Mouse (Mus musculus): ENCODE measurements around the gene Rbm4b.

Rbm4b gene

DNA sequence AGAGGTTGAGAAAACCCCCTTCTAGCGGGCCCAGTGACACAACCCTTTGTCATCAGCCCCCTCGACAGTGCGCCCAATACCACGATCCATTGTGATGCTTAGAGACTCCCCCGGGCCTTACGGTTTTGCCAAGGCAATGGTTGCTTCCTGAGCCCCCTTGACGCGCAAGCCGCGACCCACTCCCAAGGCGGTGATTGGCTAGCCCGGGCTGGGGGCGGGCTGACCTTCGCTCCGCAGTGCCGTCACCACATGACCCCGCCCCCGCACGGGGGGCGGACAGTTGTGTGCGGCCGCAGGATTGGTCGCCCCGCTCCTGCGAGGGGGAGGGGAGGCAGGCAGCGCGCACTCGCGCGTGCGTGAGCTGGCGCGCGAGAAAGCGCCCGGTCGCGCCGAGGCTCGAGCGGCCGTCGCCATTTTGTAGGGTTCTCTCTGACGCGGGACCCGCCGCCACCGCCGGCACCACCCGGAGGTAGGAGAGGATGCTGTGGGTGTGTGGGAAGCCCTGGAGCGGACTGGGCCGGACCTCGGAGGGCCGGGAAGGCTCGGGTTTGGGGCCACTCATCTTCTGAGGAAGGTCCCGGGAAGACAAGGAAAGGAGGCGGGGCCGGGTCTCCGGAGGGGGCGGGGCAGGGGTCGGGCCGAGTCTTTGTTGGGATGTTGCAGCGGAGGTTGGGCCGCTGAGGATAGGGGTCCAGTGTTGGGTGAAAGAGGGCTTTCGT, at the start of gene Rbm4b:
Gene Rbm4b, plus strand, starts transcription at position 305 of the 719 bp plus-strand sequence.
- peak; percentile 97 for DNase-seq

DNA sequence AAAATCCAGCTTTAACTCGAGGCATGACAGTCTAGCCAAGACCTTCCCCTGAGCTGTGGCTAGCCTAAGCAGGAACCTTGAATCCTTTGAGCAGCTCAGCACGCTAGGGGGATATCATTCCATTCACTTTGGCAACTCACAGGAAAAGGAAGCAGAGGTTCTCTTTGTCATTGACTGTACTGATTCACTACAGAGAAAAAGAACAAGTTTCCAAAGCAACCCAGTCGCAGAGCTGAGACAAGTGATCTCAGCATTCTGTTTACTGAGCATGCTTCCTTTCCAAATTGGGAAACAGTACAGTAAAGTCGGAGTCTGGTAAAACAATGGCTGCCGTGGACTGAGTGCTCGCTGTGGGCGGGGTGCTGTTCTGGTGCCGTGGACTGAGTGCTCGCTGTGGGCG, 47.5 kb upstream of the Rbm4b start:
- no peak for DNase-seq

DNA sequence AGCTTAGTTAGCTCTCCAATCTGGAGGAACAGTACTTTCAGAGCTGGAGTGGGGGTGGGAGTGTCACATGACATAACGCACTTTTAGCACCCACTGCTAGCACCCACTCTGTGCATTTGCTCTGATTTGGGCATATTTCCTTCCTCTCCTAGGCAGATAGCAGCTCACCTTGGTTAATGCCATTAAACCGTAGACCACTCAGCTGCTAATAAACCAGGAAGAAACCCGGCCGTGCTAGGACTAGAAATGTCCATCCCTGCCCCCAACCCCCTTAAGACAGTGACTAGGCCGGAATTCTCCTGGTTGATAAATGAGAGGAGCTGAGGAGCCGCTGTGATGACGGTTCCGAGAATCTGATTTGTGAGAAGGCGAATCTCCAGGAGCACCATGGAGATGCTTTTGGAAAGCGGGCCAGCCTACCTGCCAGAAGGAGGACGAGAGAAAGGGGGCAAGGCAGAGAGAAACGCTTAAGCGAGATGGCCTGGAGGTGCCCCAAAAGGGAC, 45.1 kb upstream of the Rbm4b start, which contains the start of gene Sptbn2:
Gene Sptbn2, plus strand, starts transcription at position 70 of the 503 bp plus-strand sequence.
- no peak for DNase-seq

DNA sequence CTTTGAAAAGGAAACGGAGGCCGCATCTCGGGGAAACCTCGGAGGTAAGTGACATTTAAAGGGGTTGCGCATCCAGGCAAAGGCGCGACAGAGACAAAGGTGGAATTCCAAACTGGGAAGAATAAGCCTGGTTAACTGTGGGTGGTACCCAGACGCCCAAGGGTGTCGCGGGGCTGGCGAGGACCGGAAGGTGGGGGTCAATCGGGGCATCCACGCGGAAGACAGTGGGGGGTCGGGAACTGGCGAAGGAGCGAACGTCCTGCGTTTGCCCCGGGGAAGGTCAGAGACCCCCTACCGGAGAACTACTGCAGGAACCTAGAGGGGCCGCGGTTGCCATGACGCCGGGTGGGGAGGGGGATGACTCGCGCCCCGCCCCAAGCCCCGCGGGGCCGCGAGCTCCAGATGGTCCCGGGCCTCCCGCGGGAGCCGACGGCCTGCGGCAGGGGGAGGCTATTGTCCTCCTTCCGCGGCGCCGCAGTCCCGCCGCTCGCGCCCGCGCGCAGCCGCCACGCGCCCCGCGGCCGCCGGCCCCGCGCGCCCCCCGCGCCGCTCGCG, 44.6 kb upstream of the Rbm4b start:
- DNase-seq, result no peak

DNA sequence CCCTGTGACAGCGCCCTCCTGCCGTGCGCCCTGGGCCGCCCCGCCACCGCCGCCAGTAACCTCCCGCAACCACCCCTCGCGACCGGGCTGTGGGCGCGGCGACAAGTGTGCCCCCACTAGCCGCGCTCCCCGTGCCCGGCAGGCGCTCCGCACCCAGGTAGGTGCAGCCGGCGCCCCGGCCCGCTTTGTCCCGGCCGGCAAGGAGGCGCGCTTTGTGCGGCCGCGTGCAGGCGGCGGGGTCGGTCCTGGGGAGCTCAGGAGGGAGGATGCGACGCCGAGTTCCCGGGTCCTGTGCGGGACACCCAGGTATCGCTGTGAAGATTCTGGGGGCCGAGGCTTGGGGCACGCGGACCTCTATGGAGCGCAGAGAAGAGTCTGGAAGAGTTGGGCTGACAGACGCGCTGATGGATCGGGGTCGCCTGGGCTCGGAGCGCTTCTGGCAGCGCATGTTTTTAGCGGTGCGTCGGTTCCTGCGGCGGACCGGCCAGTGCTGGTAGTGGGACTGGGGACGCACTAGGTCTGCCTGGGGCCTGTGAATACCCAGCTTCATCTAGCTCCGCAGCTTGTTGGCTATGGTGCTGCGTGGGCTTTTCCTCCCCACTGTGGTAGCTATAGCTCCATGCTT, 44.0 kb upstream of the Rbm4b start:
- DNase-seq, result no peak

DNA sequence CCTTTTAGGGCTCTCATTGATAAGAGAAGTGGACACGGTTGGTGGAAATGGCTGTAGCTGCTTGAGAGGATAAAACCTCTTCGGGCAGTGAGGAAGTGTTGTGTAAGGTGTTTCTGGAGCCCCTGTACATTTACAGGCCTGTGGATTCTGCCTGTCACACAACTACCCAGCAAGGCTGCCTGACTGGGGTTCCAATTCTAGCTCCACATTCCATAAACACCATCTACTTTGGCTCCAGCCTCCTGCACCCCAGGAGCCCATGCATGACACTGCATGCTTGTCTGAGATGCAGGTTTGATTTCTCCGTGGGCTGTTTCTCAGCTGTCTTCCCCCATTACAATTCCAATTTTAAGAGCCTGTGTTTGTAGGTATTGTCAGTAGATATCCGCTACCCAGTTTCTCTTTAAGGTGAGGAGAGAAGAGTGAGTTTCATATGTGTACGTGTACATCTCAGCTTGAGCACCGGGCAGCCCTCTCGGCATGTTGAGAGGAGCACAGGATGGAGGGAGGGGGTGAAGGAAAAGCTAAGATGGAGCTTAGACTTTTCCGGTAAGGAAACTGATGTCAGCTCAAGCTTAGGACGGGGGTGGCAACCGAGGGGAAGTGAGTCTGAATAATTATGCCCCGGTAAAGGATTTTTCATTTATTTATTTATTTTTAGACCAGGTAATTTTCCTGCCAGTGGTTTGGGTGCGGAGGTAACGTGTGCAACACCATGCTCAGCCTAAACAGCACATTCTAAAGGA, 43.3 kb upstream of the Rbm4b start:
- DNase-seq, result no peak

DNA sequence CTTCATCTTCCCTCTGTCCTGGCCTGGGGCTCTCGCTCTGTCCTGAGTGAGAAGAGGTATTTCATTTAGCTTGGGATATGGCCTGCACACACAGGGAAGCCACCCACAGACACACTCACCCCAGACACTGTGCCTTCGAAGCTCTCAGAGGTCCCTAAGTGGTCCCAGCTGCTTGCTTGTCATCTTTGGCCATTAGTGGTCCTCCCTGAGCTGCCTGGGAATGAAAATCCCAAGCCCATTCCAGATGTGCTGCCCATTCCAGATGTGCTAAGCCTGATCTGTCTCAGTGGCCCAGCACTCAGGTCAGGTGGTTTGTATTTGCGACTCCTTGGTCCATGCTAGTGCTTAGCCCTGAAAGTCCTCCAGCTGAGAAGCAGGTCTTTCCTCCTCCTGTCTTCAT, 42.4 kb upstream of the Rbm4b start:
- DNase-seq, result no peak

DNA sequence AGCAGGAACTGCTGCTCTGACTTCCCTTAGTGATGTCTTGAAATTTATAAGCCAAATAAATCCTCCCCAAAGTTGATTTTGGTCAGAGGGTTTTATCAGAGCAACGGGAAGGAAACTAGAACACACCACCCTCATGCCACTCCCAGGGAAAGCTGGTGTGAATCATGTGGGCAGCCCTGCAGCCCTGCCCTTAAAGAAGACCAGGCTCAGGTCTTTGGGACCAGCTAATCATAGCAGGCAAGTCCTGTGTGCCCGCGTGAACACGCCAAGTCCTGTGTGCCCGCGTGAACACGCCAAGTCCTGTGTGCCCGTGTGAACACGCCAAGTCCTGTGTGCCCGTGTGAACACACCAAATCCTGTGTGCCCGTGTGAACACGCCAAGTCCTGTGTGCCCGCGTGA, 39.5 kb upstream of the Rbm4b start:
- no peak for DNase-seq

DNA sequence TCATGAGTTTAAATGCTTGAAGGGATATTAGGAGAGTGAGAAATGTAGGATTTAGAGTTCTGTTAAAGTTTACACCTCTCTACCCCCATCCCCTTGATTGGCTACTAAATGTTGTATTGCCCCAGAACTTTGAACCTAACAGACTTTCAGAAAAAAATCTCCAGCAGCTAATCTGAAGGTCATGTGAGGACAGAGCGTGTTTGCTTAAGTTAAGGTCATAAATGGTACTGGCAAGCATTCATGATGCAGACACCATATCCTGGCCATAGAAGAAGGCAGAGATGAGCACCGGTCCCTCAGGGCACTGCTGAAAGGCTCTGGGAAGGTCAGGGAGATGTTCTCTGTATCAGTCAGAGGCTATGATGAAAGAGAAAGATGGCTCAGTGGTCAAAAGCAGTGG, 39.0 kb upstream of the Rbm4b start:
- DNase-seq, result no peak

DNA sequence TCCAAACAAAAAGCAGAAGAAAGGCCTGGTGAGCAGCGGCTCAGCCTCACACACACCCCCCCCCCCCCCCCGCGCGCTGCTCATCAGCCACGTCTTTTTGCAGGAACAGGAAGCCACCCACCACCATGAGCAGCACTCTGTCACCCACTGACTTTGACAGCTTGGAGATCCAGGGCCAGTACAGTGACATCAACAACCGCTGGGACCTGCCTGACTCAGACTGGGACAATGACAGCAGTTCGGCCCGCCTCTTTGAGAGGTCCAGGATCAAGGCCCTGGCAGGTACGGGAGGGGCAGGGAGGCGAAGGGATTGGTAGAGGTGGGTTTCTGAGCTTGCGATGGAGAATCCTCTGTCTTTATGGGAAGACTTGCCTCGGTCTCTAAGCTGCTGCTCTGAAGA, 37.6 kb upstream of the Rbm4b start:
- peak; percentile 29 for DNase-seq

DNA sequence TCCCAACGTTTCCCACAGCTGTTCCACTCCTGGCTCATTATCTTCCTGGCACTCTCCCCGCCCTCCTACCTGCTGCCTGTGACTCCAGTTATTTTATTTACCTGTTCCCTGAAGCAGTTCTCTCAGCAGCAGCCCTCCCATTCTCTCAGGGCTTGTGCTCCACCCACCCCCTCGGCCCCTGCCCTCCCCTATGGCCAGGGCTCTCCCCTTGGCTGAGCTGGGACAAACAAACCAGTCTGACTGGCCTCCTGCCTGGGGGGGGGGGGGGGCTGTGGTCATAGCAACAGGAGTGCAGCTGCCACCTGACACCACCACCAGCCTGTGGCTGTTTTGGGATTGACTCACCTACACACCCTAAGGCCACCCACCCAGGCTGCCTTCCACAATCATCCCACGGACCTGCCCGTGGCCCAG, 36.9 kb upstream of the Rbm4b start:
- peak; percentile 63 for DNase-seq

DNA sequence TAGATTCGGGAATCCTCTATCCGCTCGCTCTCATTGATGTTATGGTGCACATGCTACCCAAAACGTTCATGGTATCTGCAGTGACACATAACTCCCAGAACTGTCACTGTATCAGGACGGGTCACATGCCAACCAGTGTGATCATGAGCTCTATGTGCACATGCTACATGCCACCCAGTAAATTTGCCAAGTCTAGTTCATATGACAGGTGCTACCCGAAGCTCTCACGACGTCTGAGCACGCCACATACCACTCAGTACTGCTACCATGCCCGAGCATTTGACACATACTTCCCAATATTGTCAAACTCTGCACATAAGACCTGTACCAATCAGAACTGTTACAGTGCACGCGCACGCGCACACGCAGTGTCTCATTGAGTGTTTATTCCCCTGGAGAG, 36.2 kb upstream of the Rbm4b start:
- no peak for DNase-seq

DNA sequence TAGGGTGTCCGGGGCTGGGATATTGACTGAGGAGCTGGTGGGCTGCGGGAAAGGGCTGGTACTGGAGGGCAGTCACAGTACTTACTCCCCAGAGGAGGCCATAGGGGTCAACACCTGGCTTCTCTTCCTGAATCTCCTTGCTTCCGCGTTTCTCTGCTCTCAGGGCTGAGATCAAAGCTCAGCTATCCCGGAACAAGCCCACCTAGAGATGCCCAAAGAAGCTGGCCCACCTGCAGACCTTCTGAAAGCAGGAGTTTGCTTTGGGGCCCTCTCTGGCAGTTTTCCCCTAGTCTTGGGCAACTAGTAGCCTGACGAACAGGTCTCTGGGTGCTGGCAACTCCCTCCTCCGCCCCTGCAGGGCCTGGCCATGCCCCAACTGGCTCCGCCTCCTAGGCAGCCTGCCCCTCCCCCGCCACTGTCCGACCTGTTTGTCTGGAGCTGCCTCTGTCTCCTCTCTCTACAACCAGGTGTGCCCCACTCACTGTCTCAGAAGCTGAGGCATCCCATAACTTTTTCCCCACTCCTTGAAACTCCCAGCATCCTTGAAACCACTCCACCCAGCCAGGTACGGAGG, 35.5 kb upstream of the Rbm4b start:
- peak; percentile 71 for DNase-seq

DNA sequence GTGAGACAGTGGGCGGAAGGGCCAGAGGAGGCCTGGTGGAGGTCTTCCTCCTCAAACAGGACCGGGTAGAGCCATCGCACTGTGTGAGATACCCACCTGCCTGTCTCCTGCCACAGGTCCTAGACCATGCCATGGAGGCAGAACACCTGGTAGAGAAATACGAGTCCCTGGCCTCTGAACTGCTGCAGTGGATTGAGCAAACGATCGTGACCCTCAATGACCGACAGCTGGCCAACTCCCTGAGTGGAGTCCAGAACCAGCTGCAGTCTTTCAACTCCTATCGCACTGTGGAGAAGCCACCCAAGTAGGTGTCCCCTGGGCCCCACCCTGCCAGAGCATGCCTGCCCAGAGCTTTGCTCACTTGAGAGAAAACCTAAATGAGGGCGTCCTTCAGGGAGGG, 27.1 kb upstream of the Rbm4b start:
- no peak for DNase-seq

DNA sequence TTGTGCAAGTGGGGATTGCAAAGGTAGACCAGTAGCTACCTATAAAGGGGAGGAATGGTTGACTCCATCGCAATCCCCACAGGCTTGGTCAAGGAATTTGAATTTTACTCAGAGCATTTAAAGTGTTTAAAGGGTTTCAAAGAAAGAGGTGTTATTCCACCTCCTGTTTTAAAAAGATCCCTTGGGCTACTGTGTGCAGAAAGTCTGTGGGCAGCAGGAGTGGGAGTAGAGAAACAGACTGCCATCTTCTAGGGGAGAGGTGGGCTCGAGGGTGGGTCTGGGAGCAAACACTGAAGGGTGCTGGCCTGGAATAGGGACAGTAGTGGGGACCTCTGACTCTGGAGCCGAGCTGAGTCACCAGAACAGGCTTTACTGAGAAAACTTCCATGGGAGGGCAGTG, 23.2 kb upstream of the Rbm4b start:
- DNase-seq, result no peak

DNA sequence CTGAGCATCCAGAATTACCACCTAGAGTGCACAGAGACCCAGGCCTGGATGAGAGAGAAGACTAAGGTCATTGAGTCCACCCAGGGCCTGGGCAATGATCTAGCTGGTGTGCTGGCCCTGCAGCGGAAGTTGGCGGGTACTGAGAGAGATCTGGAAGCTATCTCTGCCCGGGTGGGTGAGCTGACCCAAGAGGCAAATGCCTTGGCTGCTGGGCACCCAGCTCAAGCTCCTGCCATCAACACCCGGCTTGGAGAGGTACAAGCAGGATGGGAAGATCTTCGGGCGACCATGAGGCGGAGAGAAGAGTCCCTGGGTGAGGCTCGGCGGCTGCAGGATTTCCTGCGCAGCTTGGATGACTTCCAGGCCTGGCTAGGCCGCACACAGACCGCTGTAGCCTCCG, 18.4 kb upstream of the Rbm4b start:
- no peak for DNase-seq

DNA sequence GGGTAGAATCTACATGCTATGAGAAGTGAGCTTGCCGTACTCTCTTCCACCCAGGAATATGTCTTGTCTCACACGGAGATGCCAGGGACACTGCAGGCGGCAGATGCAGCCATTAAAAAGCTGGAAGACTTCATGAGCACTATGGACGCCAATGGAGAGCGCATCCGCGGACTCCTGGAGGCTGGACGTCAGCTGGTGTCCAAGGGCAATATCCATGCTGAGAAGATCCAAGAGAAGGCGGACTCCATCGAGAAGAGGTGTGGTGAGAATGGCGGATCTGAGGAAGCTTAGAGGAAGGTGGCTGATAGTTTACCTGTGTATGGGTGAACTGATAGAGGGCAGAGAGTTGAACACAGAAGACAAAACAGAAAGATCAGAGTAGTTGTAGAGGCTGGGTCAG, 17.2 kb upstream of the Rbm4b start:
- DNase-seq, result no peak

DNA sequence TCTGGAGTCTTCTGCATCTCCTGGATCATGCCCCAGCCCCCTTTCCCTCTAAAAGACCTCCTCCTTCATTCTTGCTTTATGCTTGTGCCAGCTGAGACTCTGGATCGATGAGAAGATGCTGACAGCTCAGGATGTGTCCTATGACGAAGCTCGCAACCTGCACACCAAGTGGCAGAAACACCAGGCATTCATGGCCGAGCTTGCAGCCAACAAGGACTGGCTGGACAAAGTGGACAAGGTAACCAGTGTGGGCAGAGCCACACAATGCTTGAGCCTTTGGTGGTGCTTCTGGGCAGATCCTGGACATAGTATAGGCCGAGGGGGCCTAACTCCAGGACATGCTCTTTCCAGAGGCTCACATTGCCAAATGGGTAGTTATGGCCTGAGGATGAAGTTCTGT, 16.5 kb upstream of the Rbm4b start:
- DNase-seq, result no peak

DNA sequence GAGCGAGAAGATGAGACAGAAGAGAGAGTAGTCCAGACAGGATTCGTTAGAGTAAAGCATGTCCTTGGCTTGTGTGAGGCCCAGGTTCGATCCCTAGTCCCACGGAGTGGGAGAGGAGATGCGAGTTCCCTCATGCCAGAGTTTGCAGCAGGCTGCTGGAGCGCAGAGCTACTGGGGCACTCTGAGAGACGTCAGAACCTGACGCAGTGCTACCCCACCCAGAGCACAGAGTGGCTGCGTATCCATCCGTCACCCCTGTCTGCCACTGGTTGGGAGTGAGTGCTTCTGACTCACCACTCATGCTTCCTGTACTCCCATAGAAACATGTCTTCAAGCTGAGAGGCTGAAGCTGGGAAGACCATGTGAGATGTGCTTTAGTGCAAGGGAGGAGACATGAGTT, 14.8 kb upstream of the Rbm4b start:
- DNase-seq, result no peak

DNA sequence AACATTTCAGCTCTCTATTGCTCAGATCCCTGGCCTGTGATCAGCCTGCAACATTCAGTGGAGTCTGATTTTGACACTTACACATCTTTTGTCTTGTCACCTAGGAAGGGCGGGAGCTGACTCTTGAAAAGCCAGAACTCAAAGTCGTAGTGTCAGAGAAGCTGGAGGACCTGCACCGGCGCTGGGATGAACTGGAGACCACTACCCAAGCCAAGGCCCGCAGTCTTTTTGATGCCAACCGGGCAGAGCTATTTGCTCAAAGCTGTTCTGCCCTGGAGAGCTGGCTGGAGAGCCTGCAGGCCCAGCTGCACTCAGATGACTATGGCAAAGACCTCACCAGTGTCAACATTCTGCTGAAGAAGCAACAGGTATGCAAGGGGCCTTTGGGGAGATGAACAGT, 14.1 kb upstream of the Rbm4b start:
- no peak for DNase-seq

DNA sequence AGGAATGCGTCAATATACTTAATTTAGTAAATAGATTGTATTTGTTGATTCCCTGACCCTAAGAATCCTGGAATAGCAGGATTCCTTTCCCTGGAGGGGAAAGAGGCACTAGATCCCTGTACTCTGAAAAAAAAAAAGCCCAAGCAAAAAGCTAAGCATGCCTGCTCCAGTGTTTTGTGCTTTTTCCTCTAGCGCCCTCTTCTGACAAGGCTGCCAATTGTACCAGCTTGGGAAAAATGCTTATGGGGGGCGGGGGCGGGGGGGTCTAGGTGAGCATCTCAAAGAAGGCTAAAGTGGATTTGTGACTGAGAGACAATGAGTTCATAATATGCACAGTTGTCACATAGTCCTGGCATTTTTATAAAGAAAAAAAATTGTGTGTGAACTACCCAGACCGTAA, 12.8 kb upstream of the Rbm4b start:
- DNase-seq, result peak; percentile 62

DNA sequence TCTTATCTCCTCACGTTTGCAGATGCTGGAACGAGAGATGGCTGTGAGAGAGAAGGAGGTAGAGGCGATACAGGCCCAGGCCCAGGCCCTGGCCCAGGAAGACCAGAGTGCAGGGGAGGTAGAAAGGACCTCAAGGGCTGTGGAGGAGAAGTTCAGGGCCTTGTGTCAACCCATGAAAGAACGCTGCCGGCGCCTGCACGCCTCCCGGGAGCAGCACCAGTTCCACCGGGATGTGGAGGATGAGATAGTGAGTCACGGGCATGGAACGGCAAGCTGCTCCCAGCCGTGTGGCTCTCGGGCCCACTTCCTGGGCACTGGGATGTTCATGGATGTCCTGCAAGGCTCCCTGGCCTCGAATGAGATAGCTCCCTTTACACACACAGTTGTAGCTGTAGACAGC, 12.3 kb upstream of the Rbm4b start:
- no peak for DNase-seq

DNA sequence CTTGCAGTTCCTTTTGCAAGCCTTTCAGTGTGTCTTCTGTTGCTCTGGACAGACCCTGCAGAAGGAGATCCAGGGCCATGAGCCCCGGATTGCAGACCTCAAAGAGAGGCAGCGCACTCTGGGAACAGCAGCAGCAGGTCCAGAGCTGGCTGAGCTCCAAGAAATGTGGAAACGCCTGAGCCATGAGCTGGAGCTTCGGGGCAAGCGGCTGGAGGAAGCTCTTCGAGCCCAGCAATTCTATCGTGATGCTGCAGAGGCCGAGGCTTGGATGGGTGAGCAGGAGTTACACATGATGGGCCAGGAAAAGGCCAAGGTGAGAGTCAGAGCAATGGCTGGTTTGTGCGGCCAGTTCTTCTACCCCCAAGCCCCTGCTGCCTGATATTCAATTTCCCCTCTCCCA, 11.2 kb upstream of the Rbm4b start:
- DNase-seq, result peak; percentile 55

All from lung, postnatal 10 days (tissue).